Mouse (Mus musculus): Measurements from ENCODE around the gene Nfatc2. TPM values are rescaled to one million over a fixed set of nuclear protein-coding genes. Genes with fewer than 3 reads are reported as not detected.

Gene Nfatc2
- total and polyA plus RNA-seq, 3 experiments = not detected

DNA sequence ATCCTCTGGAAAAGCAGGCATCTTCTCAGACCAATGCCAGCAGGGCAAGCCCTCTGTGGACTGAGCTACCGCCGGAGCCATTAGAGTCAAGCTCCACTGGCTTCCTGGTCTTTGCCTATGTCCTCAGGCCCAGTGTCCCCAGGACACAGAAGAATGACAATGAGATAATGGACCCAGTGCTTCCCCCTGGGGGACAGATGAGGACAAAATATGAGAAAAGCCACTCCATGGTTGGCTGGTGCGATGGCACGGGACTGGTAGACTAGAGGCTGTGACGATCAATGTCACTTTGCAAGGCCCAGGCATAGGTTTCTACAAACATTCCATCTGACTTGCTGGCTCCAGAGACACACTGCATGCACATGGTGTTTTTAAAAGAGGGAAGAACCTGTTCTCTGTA, 8.5 kb downstream of the Nfatc2 start:
- DNase-seq (ENCODE audit: low read depth, low spot score) = no peak
- no peaks in the 10 kb centered on the region for H3K4me1 ChIP-seq (ENCODE audit: control insufficient read depth in 1 of 2, insufficient read depth in 2 of 2, low read length in 2 of 2)
- no peaks in the 10 kb centered on the region for H3K27me3 ChIP-seq (ENCODE audit: control insufficient read depth in 1 of 2, insufficient read depth in 2 of 2, low read length in 2 of 2)

GRCm38 (mm10) chr2:168591076-168591475, 10.4 kb downstream of the Nfatc2 start:
- Histone ChIP-seq H3K27ac (ENCODE audit: control insufficient read depth, low read depth, low read length) (no peak overlapping the region), H3K9me3 (replicated peaks; ENCODE audit: insufficient read depth, low read length) (no peaks in the 10 kb centered on the region)
- no peak for DNase-seq (ENCODE audit: low read depth, low spot score)

More for the DNA sequence above, 8.5 kb downstream of the Nfatc2 start:
- H3K9ac ChIP-seq (ENCODE audit: control insufficient read depth, low read depth, low read length, poor library complexity, severe bottlenecking) = no peak overlapping the region
- no peaks in the 10 kb centered on the region for H3K36me3 ChIP-seq (ENCODE audit: control insufficient read depth in 1 of 2, insufficient read depth in 2 of 2, low read length in 2 of 2)
- no peak for TF ChIP-seq HCFC1 (IDR thresholded peaks at IDR 0.05; ENCODE audit: low read depth, low read length)
- TF ChIP-seq MYB (IDR thresholded peaks at IDR 0.05; ENCODE audit: low read depth, low read length) = no peak
- TF ChIP-seq TCF12 (IDR thresholded peaks at IDR 0.05; ENCODE audit: low read depth, low read length) = no peak
- no peak for TF ChIP-seq E2F4 (IDR thresholded peaks at IDR 0.05; ENCODE audit: borderline replicate concordance, low read depth, low read length)
- TF ChIP-seq SMC3 (IDR thresholded peaks at IDR 0.05; ENCODE audit: low read depth, low read length) = no peak
- no peak for TF ChIP-seq UBTF (IDR thresholded peaks at IDR 0.05; ENCODE audit: borderline replicate concordance, insufficient read depth, low read depth, low read length)
- TF ChIP-seq POLR2A (IDR thresholded peaks at IDR 0.05; ENCODE audit: control insufficient read depth in 1 of 2, insufficient read depth in 1 of 2, low read depth in 1 of 2, low read length in 2 of 2, poor library complexity in 1 of 2) = no peak
- no peak for TF ChIP-seq GATA1 (IDR thresholded peaks at IDR 0.05; ENCODE audit: low read depth, low read length)
- no peaks in the 10 kb centered on the region for H3K9me3 ChIP-seq (replicated peaks; ENCODE audit: insufficient read depth, low read length)
- no peak overlapping the region for H3K27ac ChIP-seq (ENCODE audit: control insufficient read depth, low read depth, low read length)
- H3K79me2 ChIP-seq (ENCODE audit: control insufficient read depth, insufficient read depth, low read length, poor library complexity) = no peaks in the 10 kb centered on the region
- no peak overlapping the region for H3K4me3 ChIP-seq (ENCODE audit: control insufficient read depth in 1 of 2, insufficient read depth in 1 of 2, low read depth in 2 of 2, low read length in 2 of 2)

GRCm38 (mm10) chr2:168590556-168590955, 10.9 kb downstream of the Nfatc2 start:
- Histone ChIP-seq H3K9ac (ENCODE audit: control insufficient read depth, low read depth, low read length, poor library complexity, severe bottlenecking) (no peak overlapping the region), H3K27ac (ENCODE audit: control insufficient read depth, low read depth, low read length) (no peak overlapping the region), H3K27me3 (ENCODE audit: control insufficient read depth in 1 of 2, insufficient read depth in 2 of 2, low read length in 2 of 2) (no peaks in the 10 kb centered on the region), H3K9me3 (replicated peaks; ENCODE audit: insufficient read depth, low read length) (no peaks in the 10 kb centered on the region), H3K4me3 (ENCODE audit: control insufficient read depth in 1 of 2, insufficient read depth in 1 of 2, low read depth in 2 of 2, low read length in 2 of 2) (no peak overlapping the region), H3K79me2 (ENCODE audit: control insufficient read depth, insufficient read depth, low read length, poor library complexity) (no peaks in the 10 kb centered on the region), H3K36me3 (ENCODE audit: control insufficient read depth in 1 of 2, insufficient read depth in 2 of 2, low read length in 2 of 2) (no peaks in the 10 kb centered on the region), H3K4me1 (ENCODE audit: control insufficient read depth in 1 of 2, insufficient read depth in 2 of 2, low read length in 2 of 2) (no peaks in the 10 kb centered on the region)
- no peak for DNase-seq (ENCODE audit: low read depth, low spot score)
- TF ChIP-seq GABPA (IDR thresholded peaks at IDR 0.05; ENCODE audit: low read depth, low read length) (no peak), CHD1 (IDR thresholded peaks at IDR 0.05; ENCODE audit: low read depth, low read length) (no peak), UBTF (IDR thresholded peaks at IDR 0.05; ENCODE audit: borderline replicate concordance, insufficient read depth, low read depth, low read length) (no peak), GATA1 (IDR thresholded peaks at IDR 0.05; ENCODE audit: low read depth, low read length) (no peak), JUND (IDR thresholded peaks at IDR 0.05; ENCODE audit: low read depth, low read length) (no peak), E2F4 (IDR thresholded peaks at IDR 0.05; ENCODE audit: borderline replicate concordance, low read depth, low read length) (no peak), MYB (IDR thresholded peaks at IDR 0.05; ENCODE audit: low read depth, low read length) (no peak), EP300 (IDR thresholded peaks at IDR 0.05; ENCODE audit: low read depth in 1 of 2, low read length in 2 of 2) (no peak), TAL1 (IDR thresholded peaks at IDR 0.05; ENCODE audit: low read length) (no peak), NRF1 (IDR thresholded peaks at IDR 0.05; ENCODE audit: insufficient read depth, low read depth, low read length, poor library complexity, severe bottlenecking) (no peak), CHD2 (IDR thresholded peaks at IDR 0.05; ENCODE audit: low read length) (no peak), ZMIZ1 (IDR thresholded peaks at IDR 0.05; ENCODE audit: low read depth, low read length) (no peak)

More at GRCm38 (mm10) chr2:168591076-168591475, 10.4 kb downstream of the Nfatc2 start:
- TF ChIP-seq MAZ (IDR thresholded peaks at IDR 0.05; ENCODE audit: low read depth, low read length) (no peak), ZC3H11A (IDR thresholded peaks at IDR 0.05; ENCODE audit: low read depth, low read length) (no peak), EP300 (IDR thresholded peaks at IDR 0.05; ENCODE audit: low read depth in 1 of 2, low read length in 2 of 2) (no peak), POLR2AphosphoS5 (IDR thresholded peaks at IDR 0.05; ENCODE audit: borderline replicate concordance, low read depth, low read length) (no peak), NRF1 (IDR thresholded peaks at IDR 0.05; ENCODE audit: insufficient read depth, low read depth, low read length, poor library complexity, severe bottlenecking) (no peak), UBTF (IDR thresholded peaks at IDR 0.05; ENCODE audit: borderline replicate concordance, insufficient read depth, low read depth, low read length) (no peak), CTCF (IDR thresholded peaks at IDR 0.05 in 2 of 3, conservative IDR thresholded peaks at IDR 0.05 in 1 of 3; ENCODE audit: control insufficient read depth in 1 of 3, insufficient read depth in 1 of 3, low read depth in 2 of 3, low read length in 3 of 3, poor library complexity in 1 of 3, severe bottlenecking in 1 of 3) (no peak), KAT2A (conservative IDR thresholded peaks at IDR 0.05; ENCODE audit: low read depth, low read length) (no peak), POLR2A (IDR thresholded peaks at IDR 0.05; ENCODE audit: control insufficient read depth in 1 of 2, insufficient read depth in 1 of 2, low read depth in 1 of 2, low read length in 2 of 2, poor library complexity in 1 of 2) (no peak), USF1 (IDR thresholded peaks at IDR 0.05; ENCODE audit: low read depth, low read length) (no peak)
- Histone ChIP-seq H3K4me1 (ENCODE audit: control insufficient read depth in 1 of 2, insufficient read depth in 2 of 2, low read length in 2 of 2) (no peaks in the 10 kb centered on the region), H3K9ac (ENCODE audit: control insufficient read depth, low read depth, low read length, poor library complexity, severe bottlenecking) (no peak overlapping the region), H3K36me3 (ENCODE audit: control insufficient read depth in 1 of 2, insufficient read depth in 2 of 2, low read length in 2 of 2) (no peaks in the 10 kb centered on the region), H3K79me2 (ENCODE audit: control insufficient read depth, insufficient read depth, low read length, poor library complexity) (no peaks in the 10 kb centered on the region), H3K4me3 (ENCODE audit: control insufficient read depth in 1 of 2, insufficient read depth in 1 of 2, low read depth in 2 of 2, low read length in 2 of 2) (no peak overlapping the region), H3K27me3 (ENCODE audit: control insufficient read depth in 1 of 2, insufficient read depth in 2 of 2, low read length in 2 of 2) (no peaks in the 10 kb centered on the region)

Data from MEL (cell line).